8 mouse cellular contexts compared by ENCODE assay signal in genomic region chr10:7076201-7076600, GRCm38 (mm10). TPM values are rescaled to one million over a fixed set of nuclear protein-coding genes. Genes with fewer than 3 reads are reported as not detected.
DNase-seq lines count a peak whose midpoint lies in the region; ATAC-seq and TF ChIP-seq lines count a peak whose summit lies in the region.

No protein-coding gene starts in this region.

- no peaks in the 10 kb centered on the region for H3K36me3 ChIP-seq in embryonic facial prominence, embryonic 11.5 days (replicated peaks; ENCODE audit: control insufficient read depth, insufficient read depth, low read depth, low read length)
- H3K36me3 ChIP-seq in intestine, postnatal 0 days (ENCODE audit: control insufficient read depth, insufficient read depth) = no peaks in the 10 kb centered on the region
- H3K36me3 ChIP-seq in midbrain, embryonic 13.5 days = no peaks in the 10 kb centered on the region

- H3K4me1 ChIP-seq in embryonic facial prominence, embryonic 11.5 days (ENCODE audit: control insufficient read depth, insufficient read depth, low read length) = no peaks in the 10 kb centered on the region
- no peaks in the 10 kb centered on the region for H3K4me1 ChIP-seq in intestine, postnatal 0 days (replicated peaks; ENCODE audit: control insufficient read depth, insufficient read depth, low read length)
- H3K4me1 ChIP-seq in midbrain, embryonic 13.5 days (replicated peaks) = 0 out of 2 replicates have a peak, but pooled peaks cover 3% of the 10 kb centered on the region

- no peaks in the 10 kb centered on the region for H3K9me3 ChIP-seq in embryonic facial prominence, embryonic 11.5 days (replicated peaks; ENCODE audit: control insufficient read depth, low read length)
- H3K9me3 ChIP-seq in intestine, postnatal 0 days (ENCODE audit: control insufficient read depth) = no peaks in the 10 kb centered on the region
- H3K9me3 ChIP-seq in midbrain, embryonic 13.5 days = no peaks in the 10 kb centered on the region

- peak; percentile 73 for DNase-seq in adrenal gland, postnatal 25 days
- peak; percentile 85 for DNase-seq in embryonic facial prominence, embryonic 11.5 days (ENCODE audit: low spot score)
- peak; percentile 75 to 86 for DNase-seq in heart, adult 18-20 months
- peak; percentile 87 to 90 for DNase-seq in left cerebral cortex, postnatal 14 days (ENCODE audit: low spot score in 2 of 2)
- DNase-seq in skeletal muscle tissue, adult 2 months (ENCODE audit: low read depth, low spot score) = peak; percentile 38

- 0 out of 2 replicates have a peak overlapping the region, but pooled peaks have one; percentile 35 for H3K27ac ChIP-seq in embryonic facial prominence, embryonic 11.5 days (replicated peaks; ENCODE audit: low read depth, low read length)
- no peak overlapping the region for H3K27ac ChIP-seq in intestine, postnatal 0 days (ENCODE audit: low read depth, low read length)
- no peak overlapping the region for H3K27ac ChIP-seq in midbrain, embryonic 13.5 days

- WGBS in embryonic facial prominence, embryonic 11.5 days = 10% methylated on average over 8 of the region's 8 CpGs
- WGBS in intestine, postnatal 0 days = 15% methylated on average over 8 of the region's 8 CpGs
- WGBS in midbrain, embryonic 13.5 days = 16% methylated on average over 8 of the region's 8 CpGs

- H3K9ac ChIP-seq in embryonic facial prominence, embryonic 11.5 days (replicated peaks; ENCODE audit: low read length) = no peak overlapping the region
- no peak overlapping the region for H3K9ac ChIP-seq in intestine, postnatal 0 days (ENCODE audit: low read depth, low read length)
- H3K9ac ChIP-seq in midbrain, embryonic 13.5 days (replicated peaks) = no peak overlapping the region

- intact Hi-C loops in left cerebral cortex, postnatal 14 days (cut with DNase I) = loop anchor here (1.0 kb wide), 1 partner anchor 190 kb away; no protein-coding TSS in a partner anchor

- ATAC-seq in embryonic facial prominence, embryonic 11.5 days (replicated peaks; ENCODE audit: insufficient number of reproducible peaks, low FRiP score, low TSS enrichment, low read depth) = peak; percentile 86; the same call in 1 of the 2 replicates
- peak; percentile 81; the same call in 1 of the 2 replicates for ATAC-seq in intestine, postnatal 0 days
- ATAC-seq in midbrain, embryonic 13.5 days = peak; percentile 89
- no peak for ATAC-seq in erythroblast, adult 5-6 weeks (replicated peaks; ENCODE audit: low FRiP score, poor library complexity, severe bottlenecking)

- TF ChIP-seq CTCF in intestine, postnatal 0 days (IDR thresholded peaks at IDR 0.05; ENCODE audit: low read depth) = peak; percentile 93

- H3K4me2 ChIP-seq in embryonic facial prominence, embryonic 11.5 days (ENCODE audit: low read depth, low read length) = no peak overlapping the region; the same call in 1 of the 2 replicates
- H3K4me2 ChIP-seq in intestine, postnatal 0 days (replicated peaks; ENCODE audit: low read depth) = peak overlapping the region; percentile 13; the same call in 1 of the 2 replicates
- H3K4me2 ChIP-seq in midbrain, embryonic 13.5 days (replicated peaks) = 0 out of 2 replicates have a peak overlapping the region, but pooled peaks have one; percentile 10

- H3K4me3 ChIP-seq in embryonic facial prominence, embryonic 11.5 days (ENCODE audit: low read depth, low read length) = no peak overlapping the region
- H3K4me3 ChIP-seq in intestine, postnatal 0 days (ENCODE audit: low read depth, low read length) = no peak overlapping the region
- no peak overlapping the region for H3K4me3 ChIP-seq in midbrain, embryonic 13.5 days (replicated peaks)

- no peaks in the 10 kb centered on the region for H3K27me3 ChIP-seq in embryonic facial prominence, embryonic 11.5 days (ENCODE audit: control insufficient read depth, insufficient read depth, low read length)
- no peaks in the 10 kb centered on the region for H3K27me3 ChIP-seq in intestine, postnatal 0 days (replicated peaks; ENCODE audit: control insufficient read depth, insufficient read depth, low read length)
- H3K27me3 ChIP-seq in midbrain, embryonic 13.5 days = no peaks in the 10 kb centered on the region

RNA-seq across cellular contexts. Expression of gene Ipcef1, which starts 23.9 kb away (rescaled TPM):
- 0.39 and 0.71 TPM in 2 replicates for total RNA-seq in adrenal gland, postnatal 25 days (2021)
- 0.27 and 0.39 TPM in 2 replicates for polyA plus RNA-seq in embryonic facial prominence, embryonic 11.5 days (2014; fragmentation: Nextera tagmentation; extraction: Ambion mirVana)
- 1 to 10 TPM in 1 of 2 experiments, under 1 TPM in 1; 0.32 to 1.0 TPM for total RNA-seq in heart, adult 18-20 months (2021)
- polyA plus RNA-seq in intestine, postnatal 0 days (2015; fragmentation: Nextera tagmentation; extraction: Ambion mirVana) = 0.12 and 0.16 TPM in 2 replicates
- total RNA-seq in left cerebral cortex, postnatal 14 days (2021) = 10 to 100 TPM; 80.3 to 86.4 TPM
- 0.70 and 0.94 TPM in 2 replicates for polyA plus RNA-seq in midbrain, embryonic 13.5 days (2015; fragmentation: Nextera tagmentation; extraction: Ambion mirVana)
- 9.4 and 21.9 TPM in 2 replicates for total RNA-seq in erythroblast, adult 5-6 weeks (2015; ENCODE audit: low replicate concordance)
- total RNA-seq in erythroblast, adult 5-6 weeks (2017; ENCODE audit: low replicate concordance) = 6.0 and 7.1 TPM in 2 replicates

Comparison
In these comparisons a context has a peak if more than half of its experiments do, and no peak if none do; other contexts are left out.
1. DNase-seq: peak in every context shown above with its lines; median percentile 88 in left cerebral cortex, postnatal 14 days; 85 in embryonic facial prominence, embryonic 11.5 days; 80 in heart, adult 18-20 months; 73 in adrenal gland, postnatal 25 days; 38 in skeletal muscle tissue, adult 2 months.